Mouse (Mus musculus) regulatory T cell (primary cell): Measurements from ENCODE around the gene Dcaf8.

Experiments used
- in situ Hi-C: fragments of 300-600 bp; cut with MboI, MseI; formaldehyde crosslinking; loops from one replicate; pipeline ENCODE4 v1.15.1; 2025; ENCODE audit warnings: high pct_unique_total_duplicates

Gene Dcaf8

GRCm38 (mm10) chr1:172141529-172141928 lies 6.4 kb upstream of the Dcaf8 start:
- in situ Hi-C loops, result loop anchor here (25.0 kb wide), 1 partner anchor 371 kb away; the partner anchor contains the start of genes Cfap45 and Tagln2

- in situ Hi-C loops, result loop anchor here (25.0 kb wide), 1 partner anchor 369 kb away; the partner anchor contains the start of genes Cfap45 and Tagln2
Measured at GRCm38 (mm10) chr1:172143570-172143969, 4.3 kb upstream of the Dcaf8 start.

- in situ Hi-C loops, result loop anchor here (5.0 to 25.0 kb wide), 2 partner anchors 164 to 364 kb away; partner anchors contain the start of genes Cfap45 and Tagln2
Measured at GRCm38 (mm10) chr1:172148279-172148954, 533 bp downstream of the Dcaf8 start.

GRCm38 (mm10) chr1:172148955-172149815 lies 1.3 kb downstream of the Dcaf8 start:
- in situ Hi-C loops, result loop anchor here (5.0 to 25.0 kb wide), 2 partner anchors 163 to 363 kb away; partner anchors contain the start of genes Cfap45 and Tagln2

- in situ Hi-C loops, result no loop called here
Measured at GRCm38 (mm10) chr1:172154536-172154935, 6.7 kb downstream of the Dcaf8 start.

GRCm38 (mm10) chr1:172155518-172155917 lies 7.6 kb downstream of the Dcaf8 start:
- in situ Hi-C loops, result no loop called here

- in situ Hi-C loops, result no loop called here
Measured at GRCm38 (mm10) chr1:172159970-172160369, 12.1 kb downstream of the Dcaf8 start.

- in situ Hi-C loops, result no loop called here
Measured at GRCm38 (mm10) chr1:172160508-172160907, 12.6 kb downstream of the Dcaf8 start.

GRCm38 (mm10) chr1:172162009-172162408 lies 14.1 kb downstream of the Dcaf8 start:
- in situ Hi-C loops, result no loop called here

GRCm38 (mm10) chr1:172162959-172163358 lies 15.1 kb downstream of the Dcaf8 start:
- in situ Hi-C loops, result no loop called here

- in situ Hi-C loops, result no loop called here
Measured at GRCm38 (mm10) chr1:172167911-172168310, 20.0 kb downstream of the Dcaf8 start.

- in situ Hi-C loops, result no loop called here
Measured at GRCm38 (mm10) chr1:172169809-172170208, 21.9 kb downstream of the Dcaf8 start.

GRCm38 (mm10) chr1:172172381-172172780 lies 24.5 kb downstream of the Dcaf8 start:
- in situ Hi-C loops, result no loop called here

GRCm38 (mm10) chr1:172173181-172173580 lies 25.3 kb downstream of the Dcaf8 start:
- in situ Hi-C loops, result no loop called here

- in situ Hi-C loops, result no loop called here
Measured at GRCm38 (mm10) chr1:172177791-172178190, 29.9 kb downstream of the Dcaf8 start.

- in situ Hi-C loops, result no loop called here
Measured at GRCm38 (mm10) chr1:172179102-172179501, 31.2 kb downstream of the Dcaf8 start.

GRCm38 (mm10) chr1:172180881-172181280 lies 33.0 kb downstream of the Dcaf8 start:
- in situ Hi-C loops, result no loop called here

GRCm38 (mm10) chr1:172181777-172182176 lies 33.9 kb downstream of the Dcaf8 start:
- in situ Hi-C loops, result no loop called here

- in situ Hi-C loops, result no loop called here
Measured at GRCm38 (mm10) chr1:172183056-172183455, 35.2 kb downstream of the Dcaf8 start.

GRCm38 (mm10) chr1:172183915-172184314 lies 36.0 kb downstream of the Dcaf8 start:
- in situ Hi-C loops, result no loop called here

- in situ Hi-C loops, result no loop called here
Measured at GRCm38 (mm10) chr1:172186401-172187289, 38.8 kb downstream of the Dcaf8 start.
